Mouse (Mus musculus) cerebellum, adult 11-12 months (tissue): ENCODE measurements around the gene Umps.

ENCODE experiments used
- DNase-seq: peaks from one replicate; pipeline ENCODE4 v3.0.0; 2022

Gene Umps

GRCm38 (mm10) chr16:33927263-33927824 lies 39.5 kb downstream of the Umps start:
- DNase-seq = no peak

GRCm38 (mm10) chr16:33923758-33924157 lies 43.1 kb downstream of the Umps start:
- DNase-seq = no peak

- DNase-seq = no peak
Measured at GRCm38 (mm10) chr16:33923001-33923316, 43.9 kb downstream of the Umps start.

GRCm38 (mm10) chr16:33922111-33923000 lies 44.5 kb downstream of the Umps start:
- DNase-seq = peak; percentile 38

GRCm38 (mm10) chr16:33921514-33921913 lies 45.3 kb downstream of the Umps start:
- no peak for DNase-seq

- DNase-seq = no peak
Measured at GRCm38 (mm10) chr16:33917926-33918325, 48.9 kb downstream of the Umps start.

GRCm38 (mm10) chr16:33917390-33917789 lies 49.4 kb downstream of the Umps start:
- DNase-seq = no peak

- DNase-seq = peak; percentile 65
Measured at GRCm38 (mm10) chr16:33916473-33917251, 50.2 kb downstream of the Umps start.

- DNase-seq = no peak
Measured at GRCm38 (mm10) chr16:33914997-33915396, 51.8 kb downstream of the Umps start.

GRCm38 (mm10) chr16:33908239-33908638 lies 58.6 kb downstream of the Umps start:
- no peak for DNase-seq
